Mouse (Mus musculus): ENCODE results near the gene 4930579G24Rik.
A peak's percentile ranks its signal among the peaks of the same experiment; 100 is the strongest.

DNA sequence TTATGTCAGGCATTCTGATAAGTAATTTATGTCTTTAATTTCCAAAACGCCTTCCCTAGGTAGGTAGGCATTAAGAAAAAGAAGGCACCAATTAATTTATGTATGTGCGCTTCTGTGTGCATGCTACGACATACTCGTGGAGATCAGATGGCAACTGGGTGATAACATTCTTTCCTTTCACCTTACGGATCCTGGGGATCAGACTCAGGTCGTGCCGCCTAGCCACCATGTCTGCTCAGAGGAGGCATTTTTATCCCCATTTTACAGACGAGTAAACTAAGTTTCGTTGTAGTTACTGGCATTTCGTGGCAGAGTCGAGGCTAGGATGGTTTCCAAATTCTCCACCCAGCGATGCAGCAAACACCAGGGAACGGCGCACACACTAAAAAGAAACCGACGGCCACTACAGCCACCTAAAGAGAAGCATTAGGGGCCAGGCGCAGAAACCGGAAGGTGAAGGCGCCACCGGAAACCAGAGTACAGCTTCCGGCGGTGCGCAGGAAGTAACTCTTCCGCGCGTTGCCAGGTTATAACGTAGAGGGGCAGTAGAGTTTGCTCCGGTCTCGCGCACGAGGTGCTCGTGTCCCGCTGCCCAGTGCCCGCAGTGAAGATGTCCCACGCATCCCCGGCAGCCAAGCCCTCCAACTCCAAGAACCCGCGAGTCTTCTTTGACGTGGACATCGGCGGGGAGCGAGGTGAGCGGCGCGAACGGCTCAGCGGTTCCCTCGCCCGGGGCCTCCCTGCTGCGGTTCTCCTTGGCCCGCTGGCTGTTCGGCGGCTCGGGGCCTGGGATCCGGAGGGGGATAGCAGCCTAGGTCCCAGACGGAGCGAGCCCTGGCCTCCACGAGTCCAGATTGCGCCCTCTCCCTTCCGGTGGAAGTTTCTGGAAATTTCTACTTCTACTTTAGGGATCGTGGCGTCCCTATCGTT lies 37.8 kb upstream of the 4930579G24Rik start, which contains the start of gene Ppid:
- TF ChIP-seq POLR2A (IDR thresholded peaks at IDR 0.05; ENCODE audit: low read depth, low read length): peak; percentile 93
- TF ChIP-seq CTCF (IDR thresholded peaks at IDR 0.05; ENCODE audit: borderline replicate concordance, insufficient read depth, low read length): no peak

All from embryonic fibroblast, embryonic 13.5 days (primary cell).